Comparison of ENCODE assay signal across 13 mouse cellular contexts in genomic region chr7:102238686-102239286, GRCm38 (mm10).
"Had no signal": no experiment of that assay in that cellular context is flagged by ENCODE, and none has a peak within 500 bp of the region (broad histone marks: within the 10 kb centered on the region; RNA-seq: fewer than 3 reads in every experiment).

No protein-coding gene starts in this region.

- H3K27ac ChIP-seq: intestine, embryonic 15.5 days; limb, embryonic 12.5 days; liver, embryonic 13.5 days; lung, embryonic 15.5 days; midbrain, embryonic 12.5 days; stomach, postnatal 0 days had no signal

- H3K9ac ChIP-seq: intestine, embryonic 15.5 days; limb, embryonic 12.5 days; liver, embryonic 13.5 days; liver, postnatal 0 days; lung, embryonic 15.5 days; midbrain, embryonic 12.5 days had no signal

- H3K4me1 ChIP-seq: limb, embryonic 12.5 days; midbrain, embryonic 12.5 days had no signal

- H3K4me3 ChIP-seq: intestine, embryonic 15.5 days; limb, embryonic 12.5 days; liver, embryonic 13.5 days; lung, embryonic 15.5 days; midbrain, embryonic 12.5 days had no signal

- ATAC-seq: intestine, embryonic 15.5 days; liver, postnatal 0 days had no signal

- H3K27me3 ChIP-seq: intestine, embryonic 15.5 days; limb, embryonic 12.5 days; liver, embryonic 13.5 days; lung, embryonic 15.5 days; midbrain, embryonic 12.5 days had no signal

- H3K9me3 ChIP-seq: intestine, embryonic 15.5 days; limb, embryonic 12.5 days; liver, embryonic 13.5 days; lung, embryonic 15.5 days; midbrain, embryonic 12.5 days had no signal

- DNase-seq: kidney, adult 18-20 months; kidney, postnatal 10 days; kidney, postnatal 4 days; liver; liver, embryonic 13.5 days; liver, postnatal 0 days; thymus, adult 18-20 months; thymus, postnatal 14 days had no signal

- H3K4me2 ChIP-seq: intestine, embryonic 15.5 days; limb, embryonic 12.5 days; liver, embryonic 13.5 days; lung, embryonic 15.5 days; midbrain, embryonic 12.5 days had no signal
